In genomic region chr6:17646107-17646506, GRCm38 (mm10) we compare ENCODE assay signal across 27 mouse cellular contexts. TPM values are rescaled to one million over a fixed set of nuclear protein-coding genes. Genes with fewer than 3 reads are reported as not detected.
DNase-seq lines count a peak whose midpoint lies in the region; ATAC-seq and TF ChIP-seq lines count a peak whose summit lies in the region.
"Had no signal": no experiment of that assay in that cellular context is flagged by ENCODE, and none has a peak within 500 bp of the region (broad histone marks: within the 10 kb centered on the region; RNA-seq: fewer than 3 reads in every experiment).

No protein-coding gene starts in this region.

- no peak for DNase-seq in heart, postnatal 36 days
- DNase-seq in stomach, postnatal 0 days (ENCODE audit: low spot score) = no peak
- no peak for DNase-seq in left cerebral cortex, adult 9 months (ENCODE audit: low spot score in 2 of 2)
- DNase-seq in frontal cortex, postnatal 10 days (ENCODE audit: low spot score in 2 of 2) = no peak
- DNase-seq: adrenal gland, postnatal 10 days; cerebellum, adult 11 months; cerebellum, adult 9-10 months; cerebellum, postnatal 36 days; embryo, embryonic 11 days; heart, postnatal 14 days; kidney, adult 9 months; kidney, postnatal 10 days; layer of hippocampus, adult 9-11 months; right cerebral cortex, postnatal 25 days had no signal

- no peak overlapping the region for H3K4me2 ChIP-seq in heart, embryonic 13.5 days
- H3K4me2 ChIP-seq in limb, embryonic 15.5 days = no peak overlapping the region
- no peak overlapping the region for H3K4me2 ChIP-seq in stomach, postnatal 0 days (replicated peaks; ENCODE audit: low read depth)
- H3K4me2 ChIP-seq: embryonic facial prominence, embryonic 12.5 days; limb, embryonic 12.5 days; liver, embryonic 15.5 days; lung, embryonic 15.5 days; midbrain, embryonic 13.5 days had no signal

- H3K9ac ChIP-seq in heart, embryonic 13.5 days = 0 out of 2 replicates have a peak overlapping the region, but pooled peaks have one; percentile 3
- H3K9ac ChIP-seq in limb, embryonic 15.5 days = no peak overlapping the region
- H3K9ac ChIP-seq in stomach, postnatal 0 days (ENCODE audit: low read length) = no peak overlapping the region
- H3K9ac ChIP-seq: embryonic facial prominence, embryonic 12.5 days; limb, embryonic 12.5 days; liver, embryonic 15.5 days; lung, embryonic 15.5 days; midbrain, embryonic 13.5 days had no signal

- H3K27me3 ChIP-seq in heart, embryonic 13.5 days (replicated peaks) = no peaks in the 10 kb centered on the region
- H3K27me3 ChIP-seq in limb, embryonic 15.5 days = no peaks in the 10 kb centered on the region
- H3K27me3 ChIP-seq in stomach, postnatal 0 days (ENCODE audit: control insufficient read depth, insufficient read depth, low read length) = no peaks in the 10 kb centered on the region
- H3K27me3 ChIP-seq: CH12.LX; embryonic facial prominence, embryonic 12.5 days; limb, embryonic 12.5 days; liver, embryonic 15.5 days; lung, embryonic 15.5 days; megakaryocyte, embryonic 14.5 days; midbrain, embryonic 13.5 days; Patski had no signal

- no peaks in the 10 kb centered on the region for H3K9me3 ChIP-seq in heart, embryonic 13.5 days
- no peaks in the 10 kb centered on the region for H3K9me3 ChIP-seq in limb, embryonic 15.5 days
- H3K9me3 ChIP-seq in stomach, postnatal 0 days (ENCODE audit: control insufficient read depth, low read length) = no peaks in the 10 kb centered on the region
- H3K9me3 ChIP-seq: embryonic facial prominence, embryonic 12.5 days; forebrain, embryonic 10.5 days; limb, embryonic 12.5 days; liver, embryonic 15.5 days; lung, embryonic 15.5 days; megakaryocyte, embryonic 14.5 days; midbrain, embryonic 13.5 days had no signal

- H3K4me3 ChIP-seq in heart, embryonic 13.5 days = no peak overlapping the region
- H3K4me3 ChIP-seq in limb, embryonic 15.5 days = no peak overlapping the region
- no peak overlapping the region for H3K4me3 ChIP-seq in stomach, postnatal 0 days (ENCODE audit: low read depth, low read length)
- H3K4me3 ChIP-seq: embryonic facial prominence, embryonic 12.5 days; forebrain, embryonic 10.5 days; limb, embryonic 12.5 days; liver, embryonic 15.5 days; lung, embryonic 15.5 days; megakaryocyte, embryonic 14.5 days; midbrain, embryonic 13.5 days had no signal

- H3K36me3 ChIP-seq in heart, embryonic 13.5 days = peaks cover 26% of the 10 kb centered on the region
- peaks cover 15% of the 10 kb centered on the region for H3K36me3 ChIP-seq in limb, embryonic 15.5 days
- peaks cover 3% of the 10 kb centered on the region for H3K36me3 ChIP-seq in stomach, postnatal 0 days (ENCODE audit: control insufficient read depth, insufficient read depth, low read length)

- H3K27ac ChIP-seq in heart, embryonic 13.5 days (replicated peaks) = no peak overlapping the region
- peak overlapping the region; percentile 38; the same call in 1 of the 2 replicates for H3K27ac ChIP-seq in limb, embryonic 15.5 days
- H3K27ac ChIP-seq in stomach, postnatal 0 days (replicated peaks) = 0 out of 2 replicates have a peak overlapping the region, but pooled peaks have one; percentile 14
- H3K27ac ChIP-seq: embryonic facial prominence, embryonic 12.5 days; forebrain, embryonic 10.5 days; limb, embryonic 12.5 days; liver, embryonic 15.5 days; lung, embryonic 15.5 days; midbrain, embryonic 13.5 days had no signal

- H3K4me1 ChIP-seq in heart, embryonic 13.5 days = peaks cover 42% of the 10 kb centered on the region
- H3K4me1 ChIP-seq in limb, embryonic 15.5 days = peaks cover 10% of the 10 kb centered on the region; the same call in 1 of the 2 replicates
- no peaks in the 10 kb centered on the region for H3K4me1 ChIP-seq in stomach, postnatal 0 days (replicated peaks; ENCODE audit: control insufficient read depth, insufficient read depth)
- H3K4me1 ChIP-seq: embryonic facial prominence, embryonic 12.5 days had no signal

- TF ChIP-seq EP300 in stomach, postnatal 0 days (optimal IDR thresholded peaks at IDR 0.05) = no peak

- WGBS in heart, embryonic 13.5 days = 25% methylated on average over 3 of the region's 3 CpGs
- WGBS in limb, embryonic 15.5 days = 38% methylated on average over 3 of the region's 3 CpGs
- 26% methylated on average over 3 of the region's 3 CpGs for WGBS in stomach, postnatal 0 days

- TF ChIP-seq CTCF in stomach, postnatal 0 days (IDR thresholded peaks at IDR 0.05; ENCODE audit: low read depth) = no peak

- intact Hi-C loops in heart, postnatal 36 days (cut with DNase I) = no loop called here

- no peak for ATAC-seq in heart, embryonic 13.5 days (ENCODE audit: extremely low read depth, insufficient number of reproducible peaks, low FRiP score, low TSS enrichment)
- ATAC-seq in common myeloid progenitor, adult 5-6 weeks (replicated peaks; ENCODE audit: low read depth, poor library complexity, severe bottlenecking) = peak; percentile 50
- ATAC-seq in limb, embryonic 15.5 days (ENCODE audit: insufficient number of reproducible peaks, low FRiP score, low TSS enrichment, low read depth) = no peak
- ATAC-seq in stomach, postnatal 0 days (ENCODE audit: low FRiP score, low TSS enrichment) = no peak
- ATAC-seq: forebrain, embryonic 16.5 days; Patski had no signal

RNA-seq across cellular contexts. Expression of gene Capza2, which starts 10.1 kb away (rescaled TPM):
- 198 and 210 TPM in 2 replicates for polyA plus RNA-seq in heart, embryonic 13.5 days (2015; fragmentation: Nextera tagmentation; extraction: Ambion mirVana)
- 100 to 1,000 TPM; 145 TPM for total RNA-seq in heart, postnatal 36 days (2021)
- total RNA-seq in common myeloid progenitor, adult 5-6 weeks (2017) = 282 and 287 TPM in 2 replicates
- 212 and 222 TPM in 2 replicates for polyA plus RNA-seq in limb, embryonic 15.5 days (2015; fragmentation: Nextera tagmentation; extraction: Ambion mirVana)
- polyA plus RNA-seq in stomach, postnatal 0 days (2015; fragmentation: Nextera tagmentation; extraction: Ambion mirVana) = 161 and 167 TPM in 2 replicates

RNA-seq across cellular contexts. Expression of gene St7, which starts 46.6 kb away (rescaled TPM):
- 25.9 and 31.9 TPM in 2 replicates for polyA plus RNA-seq in heart, embryonic 13.5 days (2015; fragmentation: Nextera tagmentation; extraction: Ambion mirVana)
- total RNA-seq in heart, postnatal 36 days (2021) = 10 to 100 TPM; 15.6 to 17.4 TPM
- total RNA-seq in common myeloid progenitor, adult 5-6 weeks (2017) = 43.7 and 56.2 TPM in 2 replicates
- 26.8 and 27.8 TPM in 2 replicates for polyA plus RNA-seq in limb, embryonic 15.5 days (2015; fragmentation: Nextera tagmentation; extraction: Ambion mirVana)
- 11.8 and 12.5 TPM in 2 replicates for polyA plus RNA-seq in stomach, postnatal 0 days (2015; fragmentation: Nextera tagmentation; extraction: Ambion mirVana)
